Mouse (Mus musculus) embryonic facial prominence, embryonic 14.5 days (tissue): ENCODE measurements around the gene Gfpt1. TPM values are rescaled to one million over a fixed set of nuclear protein-coding genes. Genes with fewer than 3 reads are reported as not detected.
A peak's percentile ranks its signal among the peaks of the same experiment; 100 is the strongest.

Source experiments
- ATAC-seq: fragments of 200-750 bp; cut with Nextera tagmentation; 2 replicates; pipeline ENCODE4 v1.8.0; 2017; ENCODE audit warnings: low read depth, moderate number of reproducible peaks, moderate TSS enrichment
- DNase-seq: peaks from one replicate; pipeline ENCODE4 v3.0.0-alpha.2; 2015; ENCODE audit warnings: low spot score
- H3K27ac ChIP-seq: fragments of 300-500 bp; sonication (generic); replicated peaks from 2 replicates; pipeline ENCODE4 v1.5.1; 2014; ENCODE audit warnings: low read depth, mild to moderate bottlenecking, low read length, moderate library complexity
- H3K27me3 ChIP-seq: fragments of 300-500 bp; sonication (generic); replicated peaks from 2 replicates; pipeline ENCODE4 v1.6.1; 2014; ENCODE audit warnings: low read length; ENCODE audit not compliant: control insufficient read depth, insufficient read depth
- H3K36me3 ChIP-seq: fragments of 300-500 bp; sonication (generic); 2 replicates; pipeline ENCODE4 v1.6.1; 2014; ENCODE audit warnings: low read length, mixed read lengths; ENCODE audit not compliant: control insufficient read depth, insufficient read depth
- H3K4me1 ChIP-seq: fragments of 300-500 bp; sonication (generic); 2 replicates; pipeline ENCODE4 v1.6.1; 2014; ENCODE audit warnings: antibody characterized with exemption, low read length; ENCODE audit not compliant: control insufficient read depth, insufficient read depth
- H3K4me2 ChIP-seq: fragments of 300-500 bp; sonication (generic); 2 replicates; pipeline ENCODE4 v1.6.1; 2014; ENCODE audit warnings: low read depth, mild to moderate bottlenecking, low read length, moderate library complexity, mixed read lengths
- H3K4me3 ChIP-seq: fragments of 300-500 bp; sonication (generic); 2 replicates; pipeline ENCODE4 v1.5.1; 2014; ENCODE audit warnings: low read depth, mild to moderate bottlenecking, low read length
- H3K9ac ChIP-seq: fragments of 300-500 bp; sonication (generic); 2 replicates; pipeline ENCODE4 v1.6.1; 2014; ENCODE audit warnings: low read depth, mild to moderate bottlenecking, low read length, moderate library complexity, mixed read lengths
- H3K9me3 ChIP-seq: fragments of 300-500 bp; sonication (generic); 2 replicates; pipeline ENCODE4 v1.6.1; 2016; ENCODE audit warnings: low read length; ENCODE audit not compliant: control insufficient read depth
- WGBS: fragments of 180-500 bp; shearing (Covaris S2); extraction: QIAGEN DNeasy Blood & Tissue Kit; methylation state at CpG from one replicate; pipeline ENCODE4 v1.1.7; 2014; 5-methylcytosine and 5-hydroxymethylcytosine counted together
- polyA plus RNA-seq: library from polyadenylated mRNA; unstranded; fragments of >200 nt; fragmentation: Nextera tagmentation; extraction: Ambion mirVana; gene quantifications from 2 replicates; pipeline ENCODE4 v1.2.1, GENCODE M21; 2014

The Gfpt1 gene
- polyA plus RNA-seq, 1 experiment from 2014 or later, result 22.7 TPM

GRCm38 (mm10) chr6:87034395-87034794 is 8.3 kb upstream of the Gfpt1 start:
- 90% methylated on average over 3 of the region's 3 CpGs for WGBS
- no peaks in the 10 kb centered on the region for H3K4me1 ChIP-seq

GRCm38 (mm10) chr6:87037826-87038620 is 4.6 kb upstream of the Gfpt1 start:
- Histone ChIP-seq H3K27me3 (no peaks in the 10 kb centered on the region), H3K9me3 (peaks cover 8% of the 10 kb centered on the region; the same call in 1 of the 2 replicates), H3K4me1 (0 out of 2 replicates have a peak, but pooled peaks cover 5% of the 10 kb centered on the region), H3K9ac (no peak overlapping the region), H3K27ac (no peak overlapping the region), H3K36me3 (no peaks in the 10 kb centered on the region; the same call in 1 of the 2 replicates), H3K4me3 (no peak overlapping the region), H3K4me2 (no peak overlapping the region)
- WGBS, result 79% methylated on average over 10 of the region's 10 CpGs
- DNase-seq (no peak), ATAC-seq (no peak)

More at GRCm38 (mm10) chr6:87034395-87034794, 8.3 kb upstream of the Gfpt1 start:
- H3K9ac ChIP-seq, result no peak overlapping the region
- ATAC-seq (no peak), DNase-seq (no peak)
- no peak overlapping the region for H3K4me3 ChIP-seq
- H3K27me3 ChIP-seq, result no peaks in the 10 kb centered on the region
- peaks cover 8% of the 10 kb centered on the region; the same call in 1 of the 2 replicates for H3K9me3 ChIP-seq
- peaks cover 11% of the 10 kb centered on the region; the same call in 1 of the 2 replicates for H3K36me3 ChIP-seq
- H3K4me2 ChIP-seq, result no peak overlapping the region
- no peak overlapping the region for H3K27ac ChIP-seq

- Histone ChIP-seq H3K27me3 (no peaks in the 10 kb centered on the region), H3K4me3 (no peak overlapping the region), H3K9ac (no peak overlapping the region), H3K9me3 (peaks cover 8% of the 10 kb centered on the region; the same call in 1 of the 2 replicates), H3K36me3 (no peaks in the 10 kb centered on the region; the same call in 1 of the 2 replicates), H3K27ac (no peak overlapping the region), H3K4me2 (no peak overlapping the region), H3K4me1 (peaks cover 14% of the 10 kb centered on the region; the same call in 1 of the 2 replicates)
- ATAC-seq (no peak), DNase-seq (no peak)
- WGBS, result 87% methylated on average over 8 of the region's 8 CpGs
Observed at GRCm38 (mm10) chr6:87039161-87039560, 3.5 kb upstream of the Gfpt1 start.

GRCm38 (mm10) chr6:87040971-87041370 is 1.7 kb upstream of the Gfpt1 start:
- Histone ChIP-seq H3K9me3 (peaks cover 8% of the 10 kb centered on the region; the same call in 1 of the 2 replicates), H3K4me1 (peaks cover 17% of the 10 kb centered on the region; the same call in 1 of the 2 replicates), H3K36me3 (no peaks in the 10 kb centered on the region; the same call in 1 of the 2 replicates), H3K9ac (no peak overlapping the region), H3K27ac (peak overlapping the region; percentile 99), H3K27me3 (no peaks in the 10 kb centered on the region), H3K4me3 (no peak overlapping the region), H3K4me2 (no peak overlapping the region)
- WGBS, result 58% methylated on average over 4 of the region's 4 CpGs
- DNase-seq (peak; percentile 38), ATAC-seq (no peak)

DNA sequence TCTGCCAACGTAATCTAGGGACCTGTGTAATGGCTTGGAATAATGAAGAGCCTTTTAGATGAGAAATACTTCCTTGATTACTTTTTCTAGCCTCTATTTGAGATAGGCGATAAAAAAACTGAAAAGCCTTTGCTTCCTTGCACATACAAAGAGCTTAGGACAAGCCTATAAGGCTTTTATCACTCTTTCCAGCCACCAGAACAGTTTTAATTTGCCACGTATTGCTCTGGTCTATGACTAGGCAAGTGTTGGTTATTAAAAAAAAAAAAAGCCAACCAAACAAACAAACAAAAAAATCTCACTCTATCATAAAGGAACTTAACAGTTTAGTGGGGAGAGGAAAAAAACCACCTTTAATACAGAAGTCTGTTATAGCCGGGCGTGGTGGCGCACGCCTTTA is 1.2 kb upstream of the Gfpt1 start:
- 88% methylated on average over 7 of the region's 7 CpGs for WGBS
- Histone ChIP-seq H3K4me3 (peak overlapping the region; percentile 100; the same call in 1 of the 2 replicates), H3K27me3 (no peaks in the 10 kb centered on the region), H3K4me1 (peaks cover 17% of the 10 kb centered on the region; the same call in 1 of the 2 replicates), H3K36me3 (no peaks in the 10 kb centered on the region; the same call in 1 of the 2 replicates), H3K27ac (peak overlapping the region; percentile 99), H3K4me2 (peak overlapping the region; percentile 77), H3K9me3 (peaks cover 7% of the 10 kb centered on the region; the same call in 1 of the 2 replicates), H3K9ac (peak overlapping the region; percentile 97; the same call in 1 of the 2 replicates)
- DNase-seq (no peak), ATAC-seq (no peak)

- H3K27ac ChIP-seq, result peak overlapping the region; percentile 99
- H3K27me3 ChIP-seq, result no peaks in the 10 kb centered on the region
- no peaks in the 10 kb centered on the region; the same call in 1 of the 2 replicates for H3K36me3 ChIP-seq
- ATAC-seq (peak; percentile 16), DNase-seq (no peak)
- H3K9ac ChIP-seq, result peak overlapping the region; percentile 97
- peaks cover 17% of the 10 kb centered on the region; the same call in 1 of the 2 replicates for H3K4me1 ChIP-seq
- H3K4me2 ChIP-seq, result peak overlapping the region; percentile 77
- under 1% methylated on average over 11 of the region's 11 CpGs for WGBS
- H3K9me3 ChIP-seq, result peaks cover 3% of the 10 kb centered on the region; the same call in 1 of the 2 replicates
- peak overlapping the region; percentile 100 for H3K4me3 ChIP-seq
Observed at GRCm38 (mm10) chr6:87042004-87042336, 676 bp upstream of the Gfpt1 start.

GRCm38 (mm10) chr6:87043131-87043516 is 478 bp downstream of the Gfpt1 start:
- ATAC-seq, result peak; percentile 1; the same call in 1 of the 2 replicates
- no peak for DNase-seq

DNA sequence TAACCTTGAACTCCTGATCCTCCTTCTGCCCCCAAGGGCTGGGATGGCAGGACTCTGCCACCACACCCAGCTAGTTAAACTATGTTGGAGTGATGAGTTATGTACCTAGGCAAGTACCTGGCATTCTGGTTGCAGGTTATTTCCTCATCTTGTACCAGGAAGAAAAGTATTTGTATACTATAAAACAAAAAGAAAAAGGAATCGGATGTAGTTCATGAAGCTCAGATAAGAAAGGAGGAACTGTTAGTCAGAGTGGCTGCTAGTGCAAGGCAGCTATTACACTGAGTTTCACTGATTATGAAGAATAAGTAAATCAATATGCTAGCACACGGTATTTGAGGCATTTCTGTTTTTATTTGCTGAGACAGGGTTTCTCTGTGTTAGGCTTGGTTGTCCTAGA is 2.2 kb downstream of the Gfpt1 start:
- H3K27me3 ChIP-seq, result no peaks in the 10 kb centered on the region
- H3K4me1 ChIP-seq, result peaks cover 17% of the 10 kb centered on the region; the same call in 1 of the 2 replicates
- no peak overlapping the region for H3K4me3 ChIP-seq
- no peak for DNase-seq
- H3K4me2 ChIP-seq, result peak overlapping the region; percentile 77; the same call in 1 of the 2 replicates
- 78% methylated on average over 2 of the region's 2 CpGs for WGBS
- no peak overlapping the region for H3K9ac ChIP-seq
- ATAC-seq, result no peak
- H3K27ac ChIP-seq, result no peak overlapping the region
- H3K9me3 ChIP-seq, result no peaks in the 10 kb centered on the region
- H3K36me3 ChIP-seq, result 0 out of 2 replicates have a peak, but pooled peaks cover 20% of the 10 kb centered on the region

More at GRCm38 (mm10) chr6:87043131-87043516, 478 bp downstream of the Gfpt1 start:
- no peaks in the 10 kb centered on the region for H3K9me3 ChIP-seq
- WGBS, result under 1% methylated on average over 9 of the region's 9 CpGs
- H3K36me3 ChIP-seq, result 0 out of 2 replicates have a peak, but pooled peaks cover 10% of the 10 kb centered on the region
- peak overlapping the region; percentile 97 for H3K9ac ChIP-seq
- peak overlapping the region; percentile 99 for H3K27ac ChIP-seq
- no peaks in the 10 kb centered on the region for H3K27me3 ChIP-seq
- H3K4me2 ChIP-seq, result peak overlapping the region; percentile 77
- H3K4me1 ChIP-seq, result peaks cover 17% of the 10 kb centered on the region; the same call in 1 of the 2 replicates
- peak overlapping the region; percentile 100 for H3K4me3 ChIP-seq
